Mouse (Mus musculus): ENCODE measurements around the gene Pdx1. TPM values are rescaled to one million over a fixed set of nuclear protein-coding genes. Genes with fewer than 3 reads are reported as not detected.

Gene Pdx1
- polyA plus RNA-seq (2014; fragmentation: Illumina TruSeq; extraction: RNeasy Lipid Tissue Mini Kit (QIAGEN cat#74804); ENCODE audit: low replicate concordance) = 10.9 TPM

DNA sequence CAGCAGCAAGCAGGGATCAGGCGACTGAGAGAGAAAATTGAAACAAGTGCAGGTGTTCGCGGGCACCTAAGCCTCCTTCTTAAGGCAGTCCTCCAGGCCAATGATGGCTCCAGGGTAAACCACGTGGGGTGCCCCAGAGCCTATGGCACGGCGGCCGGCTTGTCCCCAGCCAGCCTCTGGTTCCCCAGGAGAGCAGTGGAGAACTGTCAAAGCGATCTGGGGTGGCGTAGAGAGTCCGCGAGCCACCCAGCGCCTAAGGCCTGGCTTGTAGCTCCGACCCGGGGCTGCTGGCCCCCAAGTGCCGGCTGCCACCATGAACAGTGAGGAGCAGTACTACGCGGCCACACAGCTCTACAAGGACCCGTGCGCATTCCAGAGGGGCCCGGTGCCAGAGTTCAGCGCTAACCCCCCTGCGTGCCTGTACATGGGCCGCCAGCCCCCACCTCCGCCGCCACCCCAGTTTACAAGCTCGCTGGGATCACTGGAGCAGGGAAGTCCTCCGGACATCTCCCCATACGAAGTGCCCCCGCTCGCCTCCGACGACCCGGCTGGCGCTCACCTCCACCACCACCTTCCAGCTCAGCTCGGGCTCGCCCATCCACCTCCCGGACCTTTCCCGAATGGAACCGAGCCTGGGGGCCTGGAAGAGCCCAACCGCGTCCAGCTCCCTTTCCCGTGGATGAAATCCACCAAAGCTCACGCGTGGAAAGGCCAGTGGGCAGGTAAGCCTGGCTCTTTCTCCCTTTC is at the start of gene Pdx1:
Gene Pdx1 (plus strand): TSS at position 34 of the 747 bp plus-strand sequence.

DNA sequence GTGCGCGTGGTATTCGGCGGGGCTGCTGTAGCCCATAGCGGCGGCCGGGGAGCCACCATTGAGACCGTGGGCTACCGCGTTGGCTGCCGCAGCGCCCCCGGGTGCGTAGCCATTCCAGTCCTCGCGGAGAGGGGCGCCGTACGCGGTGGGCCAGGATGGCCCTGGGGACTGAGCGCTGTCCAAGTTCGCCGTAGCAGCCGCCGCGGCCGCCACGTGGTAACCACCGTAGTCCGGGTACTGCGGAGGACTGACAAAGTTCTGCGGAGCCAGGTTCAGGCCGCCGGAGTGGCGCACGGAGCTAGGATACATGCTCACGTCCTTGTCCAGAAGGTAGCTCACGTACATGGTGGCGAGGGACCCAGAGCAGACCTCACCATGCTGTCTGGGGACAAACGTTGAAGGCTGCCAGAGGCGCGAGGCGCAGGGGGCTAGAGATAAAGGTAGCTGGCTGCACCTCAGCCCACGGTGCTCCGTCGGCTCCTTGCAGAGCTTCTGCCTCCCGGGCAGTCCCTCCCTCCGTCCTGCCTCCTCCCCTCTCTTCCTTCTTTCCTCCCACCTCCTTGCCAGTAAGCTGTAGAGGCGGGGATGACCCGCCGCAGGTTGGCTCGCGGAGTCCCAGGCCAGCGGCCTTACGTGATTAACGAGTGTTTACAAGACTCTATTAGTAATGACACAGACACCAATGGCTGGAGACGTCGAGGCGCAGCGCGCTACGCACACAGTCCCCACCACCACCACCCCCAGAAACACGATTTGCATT is 37.1 kb downstream of the Pdx1 start, which contains the start of gene Cdx2:
Gene Cdx2 (minus strand): TSS at position 633 of the 760 bp plus-strand sequence.

DNA sequence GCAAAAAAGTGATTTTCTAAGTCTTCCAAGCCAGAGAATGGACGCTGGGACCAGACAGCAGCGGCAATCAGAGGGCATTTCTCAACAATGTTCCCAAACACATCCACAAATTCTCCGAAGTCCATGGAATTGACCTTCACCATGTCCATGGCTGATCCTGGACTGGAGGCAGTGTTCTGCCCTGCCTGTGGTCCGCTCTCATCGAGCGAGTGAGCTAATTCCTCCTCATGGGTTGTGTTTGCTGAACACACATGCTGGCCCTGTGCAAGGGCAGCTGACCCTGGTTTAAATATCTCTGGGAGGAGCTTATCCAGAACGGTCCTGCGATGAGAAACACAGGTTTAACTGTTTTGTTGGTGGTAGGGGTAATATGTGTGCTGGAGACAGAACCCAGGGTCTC is 52.4 kb downstream of the Pdx1 start, which contains the start of gene Urad:
Gene Urad (minus strand): TSS at position 258 of the 400 bp plus-strand sequence.

Other genes with a start within 250 kb of the Pdx1 start
- 11.8 TPM for gene Lnx2, start 193.4 kb upstream of the Pdx1 start, polyA plus RNA-seq (2014; fragmentation: Illumina TruSeq; extraction: RNeasy Lipid Tissue Mini Kit (QIAGEN cat#74804); ENCODE audit: low replicate concordance)
- 70.6 TPM for gene Polr1d, start 192.9 kb upstream of the Pdx1 start, polyA plus RNA-seq (2014; fragmentation: Illumina TruSeq; extraction: RNeasy Lipid Tissue Mini Kit (QIAGEN cat#74804); ENCODE audit: low replicate concordance)
- gene Gsx1, start 81.3 kb upstream of the Pdx1 start, polyA plus RNA-seq (2014; fragmentation: Illumina TruSeq; extraction: RNeasy Lipid Tissue Mini Kit (QIAGEN cat#74804); ENCODE audit: low replicate concordance) = not detected
- gene Cdx2, start 37.3 kb downstream of the Pdx1 start, polyA plus RNA-seq (2014; fragmentation: Illumina TruSeq; extraction: RNeasy Lipid Tissue Mini Kit (QIAGEN cat#74804); ENCODE audit: low replicate concordance) = 31.2 TPM
- gene Urad, start 52.5 kb downstream of the Pdx1 start, polyA plus RNA-seq (2014; fragmentation: Illumina TruSeq; extraction: RNeasy Lipid Tissue Mini Kit (QIAGEN cat#74804); ENCODE audit: low replicate concordance) = not detected
- 0.63 TPM for gene Flt3, start 130.5 kb downstream of the Pdx1 start, polyA plus RNA-seq (2014; fragmentation: Illumina TruSeq; extraction: RNeasy Lipid Tissue Mini Kit (QIAGEN cat#74804); ENCODE audit: low replicate concordance)
- 66.9 TPM for gene Pan3, start 160.2 kb downstream of the Pdx1 start, polyA plus RNA-seq (2014; fragmentation: Illumina TruSeq; extraction: RNeasy Lipid Tissue Mini Kit (QIAGEN cat#74804); ENCODE audit: low replicate concordance)

Data from small intestine, adult 10 weeks (tissue).